Mouse (Mus musculus) layer of hippocampus, adult 6 months (tissue): ENCODE measurements around the gene Btbd17. TPM values are rescaled to one million over a fixed set of nuclear protein-coding genes. Genes with fewer than 3 reads are reported as not detected.

Experiments used
- long read RNA-seq, 2 experiments: library from polyadenylated mRNA; unstranded; transcript quantifications; one replicate each; pipeline ENCODE4 v2.0.0; 2019 to 2020
- polyA plus RNA-seq: library from polyadenylated mRNA; unstranded; fragments of <200 nt; fragmentation: Nextera tagmentation; gene quantifications from 2 replicates; pipeline ENCODE4 v1.2.3, GENCODE M21; 2021

Btbd17 gene
- polyA plus RNA-seq, result 97.8 and 99.0 TPM in 2 replicates
- long read RNA-seq, experiment 1, transcript Btbd17-202 (3 exons, 392 nt), result minor isoform, 7 of 216 reads
- long read RNA-seq, experiment 1, transcript Btbd17-201 (3 exons, 1,717 nt), result major isoform, 194 of 216 reads
- long read RNA-seq, experiment 1, partial matches to known transcripts, result 1 of 216 reads
- long read RNA-seq, experiment 1, other reads (novel, unspliced or antisense), result 8 of 216 reads
- long read RNA-seq, experiment 2, transcript Btbd17-203 (3 exons, 573 nt), result minor isoform, 20 of 747 reads
- long read RNA-seq, experiment 2, transcript Btbd17-201 (3 exons, 1,717 nt), result major isoform, 665 of 747 reads
- long read RNA-seq, experiment 2, transcript Btbd17-202 (3 exons, 392 nt), result minor isoform, 35 of 747 reads
- long read RNA-seq, experiment 2, partial matches to known transcripts, result 5 of 747 reads
- long read RNA-seq, experiment 2, other reads (novel, unspliced or antisense), result 14 of 747 reads

DNA sequence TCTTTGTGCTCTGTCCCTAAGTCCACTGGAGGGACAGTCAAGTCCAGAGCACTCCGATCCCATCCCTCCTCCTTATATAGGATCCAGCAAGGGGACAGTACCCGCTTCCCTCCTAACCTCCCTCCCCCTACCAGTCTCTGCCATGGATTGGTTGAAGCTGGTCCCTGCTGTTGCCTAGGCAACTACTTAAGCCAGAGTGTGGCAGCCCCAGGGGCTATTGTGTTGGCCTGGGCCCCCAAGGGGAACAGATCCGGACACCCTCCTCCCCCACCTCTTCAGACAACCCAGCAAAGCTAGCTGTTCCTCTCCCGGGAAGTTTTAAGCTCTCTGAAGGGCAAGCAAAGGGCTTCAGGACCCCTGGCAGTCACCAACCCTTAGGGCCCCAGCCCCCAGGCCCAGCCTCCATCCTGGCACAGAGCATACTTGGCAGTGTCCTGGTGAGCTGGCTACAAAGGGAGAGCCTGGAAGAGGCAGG lies at the start of gene Btbd17:
Btbd17 (minus strand) TSS at position 98 of the 475 bp plus-strand sequence.

DNA sequence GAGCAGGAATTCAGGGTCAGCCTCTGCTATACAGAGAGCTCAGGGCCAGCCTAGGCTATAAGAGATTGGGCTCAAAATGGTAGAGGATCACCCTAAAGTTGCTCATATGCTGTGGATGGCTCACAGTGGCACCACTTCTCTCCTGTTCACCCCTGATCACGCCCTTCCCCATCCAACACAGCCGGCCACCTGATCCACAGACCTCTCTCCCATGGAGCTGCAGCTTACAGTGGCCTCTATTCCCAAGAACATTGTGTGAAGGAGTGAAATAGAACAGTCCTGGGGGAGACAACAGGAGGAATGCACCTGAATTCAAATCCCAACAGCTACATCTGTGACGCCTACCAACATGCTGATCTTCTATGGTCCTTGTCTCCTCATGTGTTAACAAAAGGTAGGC lies 2.9 kb upstream of the Btbd17 start, which contains the start of gene Gpr142:
Gpr142 (plus strand) TSS at position 301 of the 400 bp plus-strand sequence.

GRCm38 (mm10) chr11:114764820-114765818 lies 30.6 kb downstream of the Btbd17 start, which contains the start of gene Kif19a:
Gene Kif19a, plus strand, starts transcription at chr11:114765388.

Other genes with a start within 250 kb of the Btbd17 start
- 4,707 and 4,862 TPM in 2 replicates for gene Rpl38, start 127.4 kb downstream of the Btbd17 start, polyA plus RNA-seq
- gene Ttyh2, start 120.5 kb downstream of the Btbd17 start, polyA plus RNA-seq, result 41.8 and 57.8 TPM in 2 replicates
- 1.8 and 3.5 TPM in 2 replicates for gene Dnaic2, start 68.5 kb downstream of the Btbd17 start, polyA plus RNA-seq
- 0.34 and 0.64 TPM in 2 replicates for gene Kif19a, start 30.6 kb downstream of the Btbd17 start, polyA plus RNA-seq
- not detected in 2 replicates for gene Gpr142, start 3.0 kb upstream of the Btbd17 start, polyA plus RNA-seq
- gene Gprc5c, start 55.2 kb upstream of the Btbd17 start, polyA plus RNA-seq, result 3.1 and 6.1 TPM in 2 replicates
- 0.95 and 1.2 TPM in 2 replicates for gene Cd300a, start 94.1 kb upstream of the Btbd17 start, polyA plus RNA-seq
- gene Cd300lb, start 138.4 kb upstream of the Btbd17 start, polyA plus RNA-seq, result 0.05 TPM in 1 of 2 replicates, not detected in the other
- gene Cd300c, start 173.2 kb upstream of the Btbd17 start, polyA plus RNA-seq, result not detected in 2 replicates
- 0.05 TPM in 1 of 2 replicates, not detected in the other for gene Cd300ld, start 194.0 kb upstream of the Btbd17 start, polyA plus RNA-seq
- gene Cd300c2, start 205.9 kb upstream of the Btbd17 start, polyA plus RNA-seq, result 5.0 and 6.7 TPM in 2 replicates
- gene Cd300ld2, start 220.2 kb upstream of the Btbd17 start, polyA plus RNA-seq, result not detected in 2 replicates
- 0.82 and 2.2 TPM in 2 replicates for gene Cd300ld4, start 231.1 kb upstream of the Btbd17 start, polyA plus RNA-seq
- gene Cd300ld5, start 241.8 kb upstream of the Btbd17 start, polyA plus RNA-seq, result 0.44 and 0.52 TPM in 2 replicates